Mouse (Mus musculus) C2C12 (cell line): ENCODE measurements around the gene Scamp5. TPM values are rescaled to one million over a fixed set of nuclear protein-coding genes. Genes with fewer than 3 reads are reported as not detected.
"Not testable (repeated sequence)": the region's sequence is repeated elsewhere in the genome, so short reads cannot be mapped to it uniquely, and the experiment has no call there.

Source experiments
- H3K27me3 ChIP-seq: one replicate; pipeline ENCODE4 v1.6.1; 2011; ENCODE audit not compliant: control insufficient read depth, insufficient read depth, insufficient read length
- H3K36me3 ChIP-seq: one replicate; pipeline ENCODE4 v1.6.1; 2011; ENCODE audit not compliant: control insufficient read depth, insufficient read depth
- H3K4me3 ChIP-seq: one replicate; pipeline ENCODE4 v1.5.1; 2011; ENCODE audit warnings: mild to moderate bottlenecking, control low read depth; ENCODE audit not compliant: poor library complexity, insufficient read depth, severe bottlenecking
- H3K79me2 ChIP-seq: one replicate; pipeline ENCODE4 v1.6.1; 2011; ENCODE audit not compliant: control insufficient read depth, insufficient read depth
- H3K79me3 ChIP-seq: one replicate; pipeline ENCODE4 v1.6.1; 2011; ENCODE audit warnings: low read depth, control low read depth
- H3ac ChIP-seq: one replicate; pipeline ENCODE3; 2011; ENCODE audit warnings: low read depth; ENCODE audit not compliant: control insufficient read depth, insufficient read length
- CEBPB ChIP-seq: IDR thresholded peaks from one replicate; pipeline ENCODE4 v1.6.1; 2011; ENCODE audit warnings: low read depth, mild to moderate bottlenecking, control low read depth, moderate library complexity
- CTCF ChIP-seq: IDR thresholded peaks from one replicate; pipeline ENCODE4 v1.5.1; 2011; ENCODE audit not compliant: control insufficient read depth, insufficient read depth, insufficient read length
- FOSL1 ChIP-seq: IDR thresholded peaks from one replicate; pipeline ENCODE4 v1.8.0; 2011; ENCODE audit warnings: mild to moderate bottlenecking, low read length; ENCODE audit not compliant: poor library complexity, insufficient read depth, severe bottlenecking
- MAX ChIP-seq: IDR thresholded peaks from one replicate; pipeline ENCODE4 v1.6.1; 2011; ENCODE audit warnings: mild to moderate bottlenecking, control low read depth
- MYOD1 ChIP-seq: IDR thresholded peaks from one replicate; pipeline ENCODE4 v1.6.1; 2011; ENCODE audit warnings: low read depth; ENCODE audit not compliant: control insufficient read depth, insufficient read length
- MYOG ChIP-seq: IDR thresholded peaks from one replicate; pipeline ENCODE4 v1.6.1; 2011; ENCODE audit not compliant: control insufficient read depth, insufficient read length; ENCODE audit errors: extremely low read depth
- USF1 ChIP-seq: IDR thresholded peaks from one replicate; pipeline ENCODE4 v1.6.1; 2011; ENCODE audit warnings: low read depth, mild to moderate bottlenecking, control low read depth, moderate library complexity
- polyA plus RNA-seq: library from polyadenylated mRNA; unstranded; fragments of >200 nt; fragmentation: generic; extraction: Trizol; gene quantifications from one replicate; pipeline ENCODE4 v1.2.1, GENCODE M21; 2012; ENCODE audit warnings: missing spikeins

Gene Scamp5
- polyA plus RNA-seq, 1 experiment, result 15.2 TPM

DNA sequence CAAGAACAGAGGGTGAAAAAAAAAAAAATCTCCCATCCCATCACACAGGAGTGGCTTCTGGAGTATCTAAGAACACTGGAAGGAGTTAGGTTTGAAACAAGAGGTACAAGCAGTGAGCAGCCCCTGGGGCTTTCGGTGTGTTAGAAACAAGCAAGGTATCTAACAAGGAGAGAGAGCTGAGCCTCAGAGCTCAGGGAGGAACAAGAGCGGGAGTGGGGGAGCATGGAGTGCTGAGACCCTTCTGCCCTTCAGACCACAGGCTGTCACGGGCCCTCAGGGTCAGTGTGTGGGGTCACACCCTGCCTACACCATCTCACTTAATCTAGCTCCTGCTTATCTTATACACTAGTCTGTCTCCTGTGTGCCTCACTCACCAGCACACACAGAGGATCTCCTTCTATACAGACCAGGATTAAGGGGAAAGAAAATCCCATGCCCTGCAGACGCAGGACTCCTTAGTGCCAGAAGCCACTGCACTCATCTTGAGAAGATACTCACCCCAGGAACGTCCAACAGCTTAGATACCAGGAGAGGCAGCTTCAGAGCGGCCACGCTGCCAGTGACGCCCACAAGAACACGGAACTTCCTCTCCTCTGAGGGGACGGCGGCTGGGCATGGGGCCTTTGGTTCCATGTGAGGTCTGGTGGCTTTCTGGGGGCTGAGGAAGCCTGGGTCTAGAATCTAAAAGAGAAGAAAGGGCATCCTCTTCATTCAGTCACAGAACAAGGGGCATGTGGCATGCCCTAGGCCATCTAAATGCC, 33.3 kb downstream of the Scamp5 start:
- Histone ChIP-seq H3K4me3 (no peak overlapping the region), H3K27me3 (no peaks in the 10 kb centered on the region), H3K79me3 (no peaks in the 10 kb centered on the region), H3K79me2 (no peaks in the 10 kb centered on the region), H3K36me3 (peaks cover 10% of the 10 kb centered on the region), H3ac (no peak overlapping the region)
- no peak for TF ChIP-seq CEBPB
- no peak for TF ChIP-seq MYOD1
- no peak for TF ChIP-seq CTCF
- no peak for TF ChIP-seq USF1
- TF ChIP-seq FOSL1, result no peak
- no peak for TF ChIP-seq MYOG
- no peak for TF ChIP-seq MAX

DNA sequence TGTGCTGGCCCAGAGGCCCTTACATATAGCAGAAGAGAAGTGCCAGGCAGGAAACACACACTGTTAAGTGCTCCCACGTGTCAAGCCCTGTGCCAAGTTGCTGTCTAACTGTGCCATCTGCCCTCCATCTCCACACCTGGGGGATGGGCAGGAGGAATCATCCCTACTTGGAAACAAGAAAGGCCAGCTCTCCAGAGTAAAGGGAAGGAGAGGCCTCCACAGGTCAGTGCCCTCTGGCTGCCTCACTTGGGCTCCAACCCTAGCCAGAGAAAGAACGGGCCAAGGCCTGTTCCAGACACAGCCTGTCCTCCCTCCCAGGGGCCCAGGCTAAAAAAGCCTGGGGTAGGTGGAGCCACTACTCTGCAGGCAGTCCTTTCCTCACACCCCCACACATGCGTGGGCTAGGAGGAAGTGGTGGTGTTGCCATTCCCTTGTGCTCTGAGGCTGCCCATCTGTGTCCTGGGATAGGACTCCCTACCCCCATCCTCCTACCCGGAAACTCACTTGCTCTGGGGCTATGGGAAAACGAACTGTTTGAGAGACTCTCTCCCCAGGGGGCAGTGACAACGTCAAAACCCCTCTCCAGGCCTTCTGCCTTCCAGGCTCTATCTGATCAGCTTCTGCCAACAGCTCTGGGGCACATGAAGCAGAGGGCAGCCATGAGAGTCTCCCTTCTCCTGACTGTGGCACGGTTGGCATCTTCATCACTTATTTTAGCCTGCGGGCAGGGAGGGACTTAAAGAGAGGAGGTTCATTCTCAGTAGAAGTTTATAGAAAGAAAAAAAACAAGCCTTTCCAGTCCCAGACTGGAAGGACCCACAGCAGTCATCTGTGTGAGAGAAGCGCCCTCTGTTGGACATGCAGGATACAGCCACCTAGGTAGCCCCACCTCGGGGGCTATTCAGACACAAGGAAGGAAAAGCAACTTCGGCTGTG, 34.5 kb downstream of the Scamp5 start:
- Histone ChIP-seq H3K27me3 (no peaks in the 10 kb centered on the region), H3K4me3 (no peak overlapping the region), H3ac (peak overlapping the region; percentile 22), H3K79me2 (no peaks in the 10 kb centered on the region), H3K79me3 (no peaks in the 10 kb centered on the region), H3K36me3 (peaks cover 10% of the 10 kb centered on the region)
- no peak for TF ChIP-seq MYOG
- no peak for TF ChIP-seq USF1
- TF ChIP-seq MAX, result no peak
- TF ChIP-seq FOSL1, result no peak
- peak; percentile 64 for TF ChIP-seq CTCF
- no peak for TF ChIP-seq MYOD1
- TF ChIP-seq CEBPB, result no peak

DNA sequence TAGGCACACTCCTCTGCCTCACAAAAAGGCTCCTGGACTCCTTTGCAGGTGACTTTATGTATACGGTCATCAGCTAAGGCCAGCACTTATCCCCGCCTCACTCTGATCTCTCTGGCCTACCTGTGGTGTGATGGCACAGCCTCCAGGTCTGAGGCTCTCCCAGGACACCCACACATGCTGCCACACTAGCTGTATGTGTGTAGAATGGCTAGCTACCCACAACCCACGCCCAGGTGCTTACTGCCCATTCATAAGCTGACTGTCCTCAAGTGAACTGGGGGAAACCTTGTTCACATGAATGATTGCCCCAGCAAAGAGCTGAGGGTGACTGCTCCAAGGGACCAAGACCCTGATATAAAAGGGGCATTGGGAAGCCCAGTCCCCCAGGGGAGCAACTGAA, 35.4 kb downstream of the Scamp5 start:
- H3K79me3 ChIP-seq, result no peaks in the 10 kb centered on the region
- no peak overlapping the region for H3ac ChIP-seq
- no peaks in the 10 kb centered on the region for H3K27me3 ChIP-seq
- H3K79me2 ChIP-seq, result no peaks in the 10 kb centered on the region
- no peak overlapping the region for H3K4me3 ChIP-seq
- H3K36me3 ChIP-seq, result peaks cover 10% of the 10 kb centered on the region
- TF ChIP-seq CTCF (no peak), MYOG (no peak), USF1 (no peak), MYOD1 (no peak), CEBPB (no peak), MAX (no peak), FOSL1 (no peak)

- H3K27me3 ChIP-seq, result no peaks in the 10 kb centered on the region
- H3K79me2 ChIP-seq, result no peaks in the 10 kb centered on the region
- peaks cover 8% of the 10 kb centered on the region for H3K36me3 ChIP-seq
- no peak overlapping the region for H3ac ChIP-seq
- no peak for TF ChIP-seq MYOG
- TF ChIP-seq FOSL1, result no peak
- TF ChIP-seq CEBPB, result no peak
- TF ChIP-seq USF1, result no peak
- no peak for TF ChIP-seq MAX
- TF ChIP-seq MYOD1, result no peak
- no peak for TF ChIP-seq CTCF
- peaks cover 1% of the 10 kb centered on the region for H3K79me3 ChIP-seq
- H3K4me3 ChIP-seq, result no peak overlapping the region
Observed at GRCm38 (mm10) chr9:57431202-57431601, 36.7 kb downstream of the Scamp5 start.

DNA sequence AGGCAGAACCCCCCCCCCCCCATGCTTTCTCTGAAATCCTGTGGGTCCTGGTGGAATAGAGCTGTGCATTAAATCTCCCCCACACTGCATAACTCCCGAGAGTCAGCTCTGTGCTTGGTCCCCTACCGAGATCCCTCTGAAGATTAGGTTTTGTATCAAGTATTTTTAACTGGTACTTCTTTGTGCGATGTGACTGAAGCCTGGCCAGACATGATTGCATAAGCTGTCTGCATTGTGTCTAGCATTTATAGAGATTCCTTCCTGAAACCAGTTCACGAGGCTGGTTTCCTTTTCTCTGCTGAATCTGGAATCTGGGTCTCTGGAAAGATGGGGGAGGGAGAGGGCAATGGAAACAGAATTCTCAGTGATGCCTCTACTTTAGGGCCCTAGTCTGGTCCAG, 39.5 kb downstream of the Scamp5 start:
- H3K27me3 ChIP-seq, result no peaks in the 10 kb centered on the region
- H3K36me3 ChIP-seq, result peaks cover 8% of the 10 kb centered on the region
- peaks cover 1% of the 10 kb centered on the region for H3K79me3 ChIP-seq
- no peak for TF ChIP-seq MYOG
- TF ChIP-seq CEBPB, result peak; percentile 57
- TF ChIP-seq MAX, result no peak
- H3K79me2 ChIP-seq, result no peaks in the 10 kb centered on the region
- H3K4me3 ChIP-seq, result no peak overlapping the region
- H3ac ChIP-seq, result no peak overlapping the region

GRCm38 (mm10) chr9:57427937-57428336, 39.9 kb downstream of the Scamp5 start:
- Histone ChIP-seq H3ac (no peak overlapping the region), H3K79me2 (no peaks in the 10 kb centered on the region)
- TF ChIP-seq MYOG (no peak), CTCF (no peak), MYOD1 (peak; percentile 14)

GRCm38 (mm10) chr9:57427123-57427522, 40.7 kb downstream of the Scamp5 start:
- not testable (repeated sequence) for H3K36me3 ChIP-seq

More at GRCm38 (mm10) chr9:57427937-57428336, 39.9 kb downstream of the Scamp5 start:
- H3K4me3 ChIP-seq, result no peak overlapping the region
- no peaks in the 10 kb centered on the region for H3K27me3 ChIP-seq
- H3K36me3 ChIP-seq, result peaks cover 10% of the 10 kb centered on the region
- peaks cover 1% of the 10 kb centered on the region for H3K79me3 ChIP-seq

More at GRCm38 (mm10) chr9:57427123-57427522, 40.7 kb downstream of the Scamp5 start:
- H3K79me2 ChIP-seq, H3K27me3 ChIP-seq, H3K79me3 ChIP-seq, H3K4me3 ChIP-seq, H3ac ChIP-seq: not testable (repeated sequence)
